Mouse (Mus musculus) small intestine, adult 10 weeks (tissue): Measurements from ENCODE around the gene Hamp2. TPM values are rescaled to one million over a fixed set of nuclear protein-coding genes. Genes with fewer than 3 reads are reported as not detected.

Source experiments
- polyA plus RNA-seq: library from polyadenylated mRNA; stranded (reverse); fragments of 350-450 nt; fragmentation: Illumina TruSeq; extraction: RNeasy Lipid Tissue Mini Kit (QIAGEN cat#74804); gene quantifications from one replicate; pipeline ENCODE4 v1.2.3, GENCODE M21; 2014; ENCODE audit warnings: low replicate concordance

The Hamp2 gene
- polyA plus RNA-seq = 2.0 TPM

DNA sequence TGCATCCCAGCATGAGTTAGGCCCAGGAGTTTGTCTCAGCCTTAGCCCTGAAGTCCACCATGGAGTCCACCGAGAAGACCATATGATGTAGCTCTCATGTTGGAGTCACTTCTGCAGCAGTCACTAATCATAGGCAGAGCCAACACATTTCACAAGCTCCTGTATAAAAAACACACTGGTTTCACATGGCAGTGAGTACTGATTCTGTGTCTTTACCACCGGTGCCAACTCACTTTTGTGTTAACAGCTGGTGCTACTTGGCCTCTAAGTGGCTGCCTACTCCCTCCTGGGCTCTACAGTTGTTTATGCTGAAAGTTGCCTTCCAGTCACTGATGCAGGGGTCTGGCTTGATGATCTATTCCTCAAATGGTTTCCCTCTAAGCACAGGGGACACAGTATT lies at the start of gene Hamp2:
Hamp2 (minus strand) TSS at position 101 of the 400 bp plus-strand sequence.

DNA sequence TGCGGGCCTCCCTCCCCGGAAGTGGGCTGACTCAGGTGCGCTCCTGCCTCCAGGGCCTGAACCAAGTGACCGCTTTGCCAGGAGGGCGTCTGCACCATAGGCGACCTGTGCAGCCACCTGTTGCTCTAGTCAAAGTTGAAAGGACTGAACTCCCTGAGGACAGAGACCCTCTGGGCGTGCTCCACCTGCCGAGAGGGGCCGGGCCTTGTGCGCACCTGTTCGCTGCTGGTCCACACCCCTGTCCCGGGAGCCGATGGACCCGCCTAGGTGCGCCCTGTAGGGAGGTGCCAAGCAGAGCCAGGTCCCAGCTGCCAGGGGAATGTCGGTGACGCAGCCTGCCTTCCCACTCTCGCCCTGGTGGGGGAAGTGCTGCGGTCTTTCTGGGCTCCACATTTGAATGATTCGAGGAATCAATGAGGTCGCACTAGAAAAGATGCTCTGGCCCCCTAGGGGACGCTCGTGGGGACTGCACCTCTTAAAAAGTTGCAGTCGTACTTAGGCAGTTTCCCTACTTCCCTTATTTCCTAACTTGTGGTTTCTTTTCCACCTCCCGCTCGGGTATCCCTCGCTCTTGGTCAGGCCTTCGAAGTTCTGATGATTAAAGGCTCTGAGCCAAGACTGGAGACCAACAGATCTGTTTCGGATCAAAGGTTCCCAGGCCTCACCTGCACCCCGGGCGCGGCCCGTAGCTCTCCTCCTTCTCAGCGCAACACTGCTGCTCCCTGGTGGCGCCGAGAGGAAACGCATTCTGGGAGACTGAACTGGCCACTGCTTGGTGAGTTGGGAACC lies 49.2 kb upstream of the Hamp2 start, which contains the start of gene Fam187b:
Fam187b (plus strand) TSS at position 290 of the 789 bp plus-strand sequence.

DNA sequence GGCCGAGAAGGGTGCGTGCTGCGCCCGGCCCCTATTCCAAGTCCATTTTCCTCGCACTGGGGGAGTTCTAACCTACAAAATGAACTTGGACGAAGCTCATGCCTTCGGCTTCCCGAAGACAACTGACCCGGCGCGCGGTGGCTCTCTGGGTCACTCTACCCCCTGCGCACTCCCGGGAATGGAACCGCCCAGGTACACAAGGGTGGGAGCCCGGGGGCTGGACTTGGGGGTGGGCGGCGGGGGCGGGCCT lies 48.7 kb upstream of the Hamp2 start, which contains the start of gene Lsr:
Lsr (minus strand) TSS at position 214 of the 250 bp plus-strand sequence.

DNA sequence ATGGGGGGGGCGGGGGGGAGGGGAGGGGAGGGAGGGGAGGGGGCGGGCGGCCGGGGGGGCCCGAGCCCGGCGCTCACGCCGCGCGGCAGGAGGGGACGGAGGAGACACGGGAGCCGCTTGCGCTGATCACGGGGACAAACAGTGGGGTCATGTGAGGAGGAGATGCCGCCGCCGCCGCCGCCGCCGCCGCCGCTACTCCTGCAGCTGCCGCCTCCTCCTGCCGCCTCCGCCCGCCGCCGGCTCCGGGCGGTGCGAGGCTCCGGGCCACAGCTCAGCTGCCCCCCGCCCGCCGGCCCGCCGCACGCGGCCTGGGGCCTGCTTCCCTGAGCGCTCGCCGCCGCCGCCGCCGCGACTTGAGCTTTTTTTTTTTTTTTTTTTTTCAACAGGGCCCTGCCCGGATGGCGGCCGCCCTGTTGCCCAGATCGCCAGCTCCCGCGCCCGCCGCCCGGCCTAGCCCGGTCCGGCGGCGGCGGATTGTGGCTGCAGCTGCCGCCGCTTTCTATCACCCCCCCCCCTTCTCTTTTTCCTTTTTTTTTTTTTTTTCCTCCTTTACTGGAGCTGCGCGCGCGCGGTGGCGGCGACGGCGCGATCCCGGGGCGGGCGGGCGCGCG lies 32.4 kb upstream of the Hamp2 start, which contains the start of gene Usf2:
Usf2 (minus strand) TSS at position 48 of the 611 bp plus-strand sequence.

DNA sequence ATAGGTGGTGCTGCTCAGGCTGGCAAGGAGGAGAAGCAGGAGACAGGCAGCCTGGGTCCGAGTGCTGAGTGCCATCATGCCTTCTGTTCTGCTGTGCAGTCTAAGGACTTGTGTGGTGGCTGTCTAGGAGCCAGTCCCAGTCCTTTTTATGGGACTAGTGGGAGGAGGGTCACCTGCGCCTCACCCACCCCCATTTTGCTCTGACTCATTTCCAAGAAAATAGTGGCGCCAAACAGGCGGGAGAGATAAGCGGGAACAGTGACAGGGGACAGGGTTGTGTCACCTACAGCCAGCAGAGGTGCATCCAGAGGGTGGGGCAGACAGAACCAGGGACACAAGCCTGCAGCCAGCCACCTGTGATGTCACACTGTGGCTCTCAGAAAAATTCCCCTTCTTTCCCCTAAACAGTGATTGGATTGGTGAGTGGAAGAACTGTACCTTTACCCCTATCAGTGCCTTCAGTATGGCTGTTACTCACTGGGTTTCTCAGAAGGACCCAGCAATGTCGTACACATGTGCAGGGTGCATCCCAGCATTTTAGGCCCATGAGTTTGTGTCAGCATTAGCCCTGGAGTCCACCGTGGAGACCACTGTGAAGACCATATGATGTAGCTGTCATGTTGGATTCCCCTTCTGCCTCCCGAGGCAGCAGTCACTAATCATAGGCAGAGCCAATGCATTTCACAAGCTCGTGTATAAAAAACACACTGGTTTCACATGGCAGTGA lies 19.6 kb upstream of the Hamp2 start, which contains the start of gene Hamp:
Hamp (minus strand) TSS at position 124 of the 727 bp plus-strand sequence.

DNA sequence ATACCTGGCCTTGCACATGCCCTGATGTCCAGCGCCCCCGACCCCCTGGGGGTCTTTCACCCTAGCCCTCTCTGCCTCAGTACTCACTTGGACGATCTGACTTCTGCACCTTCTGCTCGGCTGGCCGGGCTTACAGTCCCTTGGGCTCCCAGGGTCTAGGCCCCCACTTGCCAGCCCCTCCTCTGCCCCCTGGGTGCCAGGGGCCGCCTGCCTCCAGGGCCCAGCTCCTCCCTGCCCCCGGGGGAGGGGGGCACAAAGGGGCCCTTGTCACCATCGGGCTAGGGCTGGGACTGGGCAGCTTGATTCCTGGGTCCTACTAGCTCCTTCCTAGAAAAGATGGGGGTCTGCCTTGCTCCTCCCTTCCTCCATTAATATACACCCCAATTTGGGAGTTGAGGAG lies 9.7 kb downstream of the Hamp2 start, which contains the start of gene Mag:
Mag (minus strand) TSS at position 142 of the 400 bp plus-strand sequence.

DNA sequence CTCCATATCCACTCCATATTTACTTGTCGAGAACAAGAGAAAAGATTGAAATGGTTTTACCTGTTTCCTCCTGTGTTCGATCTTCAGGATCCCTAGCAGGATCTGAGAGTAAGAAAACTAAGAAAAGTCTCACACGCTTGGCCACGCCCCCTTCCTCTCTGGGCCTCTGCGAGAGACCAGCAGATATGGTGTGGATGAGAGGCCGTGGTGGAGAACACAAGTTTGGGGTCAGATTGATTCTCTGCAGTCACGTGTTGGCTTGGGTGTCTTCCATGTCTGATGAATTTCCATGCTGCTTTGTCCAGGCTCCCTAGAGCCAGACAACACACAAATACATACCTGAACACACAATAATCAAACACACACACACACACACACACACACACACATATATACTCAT lies 44.3 kb downstream of the Hamp2 start, which contains the start of gene Cd22:
Cd22 (minus strand) TSS at position 167 of the 400 bp plus-strand sequence.

Other genes with a start within 250 kb of the Hamp2 start
- not detected for gene 2200002J24Rik, start 225.8 kb downstream of the Hamp2 start, polyA plus RNA-seq
- gene Atp4a, start 212.5 kb downstream of the Hamp2 start, polyA plus RNA-seq = not detected
- 4.8 TPM for gene Tmem147, start 195.1 kb downstream of the Hamp2 start, polyA plus RNA-seq
- gene Gapdhs, start 181.0 kb downstream of the Hamp2 start, polyA plus RNA-seq = not detected
- gene Sbsn, start 173.2 kb downstream of the Hamp2 start, polyA plus RNA-seq = 0.15 TPM
- gene Dmkn, start 160.9 kb downstream of the Hamp2 start, polyA plus RNA-seq = not detected
- gene Krtdap, start 136.8 kb downstream of the Hamp2 start, polyA plus RNA-seq = not detected
- gene Ffar2, start 100.9 kb downstream of the Hamp2 start, polyA plus RNA-seq = 1.7 TPM
- not detected for gene Ffar3, start 68.5 kb downstream of the Hamp2 start, polyA plus RNA-seq
- gene Ffar1, start 63.1 kb downstream of the Hamp2 start, polyA plus RNA-seq = 0.85 TPM
- gene Cd22, start 44.3 kb downstream of the Hamp2 start, polyA plus RNA-seq = 3.0 TPM
- not detected for gene Mag, start 9.8 kb downstream of the Hamp2 start, polyA plus RNA-seq
- gene Hamp, start 19.4 kb upstream of the Hamp2 start, polyA plus RNA-seq = not detected
- 52.9 TPM for gene Usf2, start 32.1 kb upstream of the Hamp2 start, polyA plus RNA-seq
- 4.8 TPM for gene Lsr, start 48.8 kb upstream of the Hamp2 start, polyA plus RNA-seq
- gene Fam187b, start 49.1 kb upstream of the Hamp2 start, polyA plus RNA-seq = 4.1 TPM
- gene Fxyd5, start 117.8 kb upstream of the Hamp2 start, polyA plus RNA-seq = 0.93 TPM
- gene Fxyd7, start 126.8 kb upstream of the Hamp2 start, polyA plus RNA-seq = not detected
- 1.4 TPM for gene Fxyd1, start 132.5 kb upstream of the Hamp2 start, polyA plus RNA-seq
- 0.11 TPM for gene Lgi4, start 134.7 kb upstream of the Hamp2 start, polyA plus RNA-seq
- gene Fxyd3, start 152.0 kb upstream of the Hamp2 start, polyA plus RNA-seq = 7.4 TPM
- not detected for gene Hpn, start 190.6 kb upstream of the Hamp2 start, polyA plus RNA-seq
- not detected for gene Scn1b, start 202.3 kb upstream of the Hamp2 start, polyA plus RNA-seq
- gene Gramd1a, start 231.2 kb upstream of the Hamp2 start, polyA plus RNA-seq = 3.9 TPM